Mouse (Mus musculus) thymus, adult 2 months (tissue): ENCODE results near the gene Traf3. TPM values are rescaled to one million over a fixed set of nuclear protein-coding genes. Genes with fewer than 3 reads are reported as not detected.

Source experiments
- DNase-seq: peaks from one replicate; pipeline ENCODE4 v3.0.0; 2021
- H3K27ac ChIP-seq: fragments of 200-500 bp; 2 replicates; pipeline ENCODE4 v1.5.1; 2012; ENCODE audit warnings: low read length, control low read depth; ENCODE audit not compliant: control insufficient read depth, insufficient read depth
- H3K27me3 ChIP-seq: fragments of 200-500 bp; 2 replicates; pipeline ENCODE4 v1.6.1; 2012; ENCODE audit warnings: mild to moderate bottlenecking, low read length, moderate library complexity, mixed read lengths; ENCODE audit not compliant: control insufficient read depth, insufficient read depth
- H3K36me3 ChIP-seq: fragments of 200-500 bp; 2 replicates; pipeline ENCODE4 v1.6.1; 2012; ENCODE audit warnings: mild to moderate bottlenecking, low read length, moderate library complexity; ENCODE audit not compliant: control insufficient read depth, insufficient read depth
- H3K4me1 ChIP-seq: fragments of 200-500 bp; replicated peaks from 2 replicates; pipeline ENCODE4 v1.6.1; 2012; ENCODE audit warnings: low read length; ENCODE audit not compliant: control insufficient read depth, insufficient read depth
- H3K4me3 ChIP-seq: fragments of 200-500 bp; 2 replicates; pipeline ENCODE4 v1.5.1; 2012; ENCODE audit warnings: mild to moderate bottlenecking, low read length, control low read depth, moderate library complexity; ENCODE audit not compliant: control insufficient read depth, insufficient read depth
- CTCF ChIP-seq: fragments of 200-500 bp; IDR thresholded peaks from 2 replicates; pipeline ENCODE4 v1.5.1; 2012; ENCODE audit warnings: mild to moderate bottlenecking, control low read depth, low read length, moderate library complexity, borderline replicate concordance; ENCODE audit not compliant: control insufficient read depth, poor library complexity, insufficient read depth; ENCODE audit errors: extremely low read depth
- POLR2A ChIP-seq: fragments of 200-500 bp; IDR thresholded peaks from 2 replicates; pipeline ENCODE4 v1.6.1; 2012; ENCODE audit warnings: mild to moderate bottlenecking, low read length, control low read depth, moderate library complexity; ENCODE audit not compliant: control insufficient read depth, poor library complexity, insufficient read depth; ENCODE audit errors: extremely low read depth
- WGBS: fragments of 180-500 bp; shearing (Covaris S2); methylation state at CpG from one replicate; pipeline ENCODE4 v1.1.7; 2018; 5-methylcytosine and 5-hydroxymethylcytosine counted together
- polyA plus RNA-seq: library from polyadenylated mRNA; depleted of rRNA; stranded (reverse); fragments of >200 nt; gene quantifications from 2 replicates; pipeline ENCODE4 v1.2.3, GENCODE M21; 2012

Traf3 gene
- polyA plus RNA-seq, 1 experiment, result 40.2 TPM

DNA sequence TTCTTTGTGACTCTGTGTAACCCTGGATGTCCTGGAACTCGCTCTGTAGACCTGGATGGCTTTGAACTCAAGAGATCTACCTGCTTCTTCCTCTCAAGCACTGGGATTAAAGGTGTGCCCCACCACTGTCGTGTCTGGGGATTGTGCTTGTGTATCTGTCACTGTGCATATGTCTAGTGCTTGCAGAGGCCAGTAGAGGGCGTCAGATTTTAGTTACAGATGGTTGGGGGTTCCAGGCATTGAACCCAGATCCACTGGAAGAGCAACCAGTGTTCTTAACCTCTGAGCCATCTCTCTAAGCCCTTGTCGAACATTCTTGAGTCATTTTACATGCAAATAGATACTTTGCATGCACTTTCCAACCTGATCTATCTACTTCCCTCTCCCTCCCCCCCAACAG lies 12.6 kb downstream of the Traf3 start:
- no peak for TF ChIP-seq CTCF
- no peak for TF ChIP-seq POLR2A
- Histone ChIP-seq H3K4me3 (no peak overlapping the region), H3K27ac (no peak overlapping the region), H3K36me3 (no peaks in the 10 kb centered on the region), H3K4me1 (no peaks in the 10 kb centered on the region; the same call in 1 of the 2 replicates), H3K27me3 (no peaks in the 10 kb centered on the region)
- DNase-seq, result no peak
- WGBS, result 89% methylated on average over 4 of the region's 4 CpGs

DNA sequence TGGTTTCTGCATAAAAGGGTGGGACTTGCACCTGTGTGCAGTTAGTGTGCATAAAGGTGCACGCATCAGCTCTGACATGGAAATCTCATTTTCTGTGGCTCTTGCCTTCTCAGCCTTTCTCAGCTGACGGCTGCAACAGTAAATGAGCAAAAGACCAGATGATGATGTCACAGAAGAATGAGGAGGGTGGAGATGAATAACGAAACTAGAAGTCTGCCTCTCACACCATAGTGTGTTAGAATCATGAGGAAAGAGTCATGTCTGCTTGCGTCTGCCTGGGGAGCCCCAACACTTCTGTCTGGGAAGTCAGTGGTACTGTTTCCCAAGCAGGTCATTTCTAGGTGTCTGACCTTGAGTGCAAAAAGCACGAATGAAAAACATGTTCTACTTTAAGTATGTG lies 15.7 kb downstream of the Traf3 start:
- TF ChIP-seq CTCF (no peak), POLR2A (no peak)

DNA sequence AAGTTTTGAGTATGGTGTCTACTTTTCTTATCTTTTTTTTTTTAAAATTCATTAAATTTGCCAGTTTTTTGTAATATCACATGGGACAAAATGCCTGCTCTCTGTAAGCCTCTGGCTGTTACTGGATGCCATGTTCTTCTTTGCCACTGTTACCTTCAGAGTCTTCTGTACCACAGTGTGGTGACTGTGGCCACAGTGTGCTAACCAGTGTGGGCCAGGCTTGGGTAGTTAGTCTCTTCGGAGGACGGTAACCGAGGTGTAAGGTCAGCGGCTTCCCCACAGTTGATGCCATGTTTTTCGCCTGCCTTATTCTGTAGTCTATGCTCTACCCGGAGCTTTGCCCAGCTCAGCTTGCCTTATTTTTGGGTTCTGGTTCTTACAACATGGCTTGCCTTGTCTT lies 16.2 kb downstream of the Traf3 start:
- Histone ChIP-seq H3K4me3 (no peak overlapping the region), H3K27me3 (no peaks in the 10 kb centered on the region), H3K27ac (no peak overlapping the region), H3K4me1 (no peaks in the 10 kb centered on the region; the same call in 1 of the 2 replicates), H3K36me3 (no peaks in the 10 kb centered on the region)
- no peak for TF ChIP-seq POLR2A
- TF ChIP-seq CTCF, result no peak
- WGBS, result 75% methylated on average over 6 of the region's 6 CpGs
- no peak for DNase-seq

More for the DNA sequence above, 15.7 kb downstream of the Traf3 start:
- Histone ChIP-seq H3K36me3 (no peaks in the 10 kb centered on the region), H3K27me3 (no peaks in the 10 kb centered on the region), H3K4me1 (no peaks in the 10 kb centered on the region; the same call in 1 of the 2 replicates), H3K4me3 (no peak overlapping the region), H3K27ac (no peak overlapping the region)
- WGBS, result 86% methylated on average over 5 of the region's 5 CpGs
- no peak for DNase-seq

- 89% methylated on average over 5 of the region's 5 CpGs for WGBS
- Histone ChIP-seq H3K36me3 (no peaks in the 10 kb centered on the region), H3K27ac (no peak within 1 kb of the TSS), H3K27me3 (no peaks in the 10 kb centered on the region), H3K4me1 (no peaks in the 10 kb centered on the region; the same call in 1 of the 2 replicates), H3K4me3 (no peak within 1 kb of the TSS)
- no peak for TF ChIP-seq POLR2A
- TF ChIP-seq CTCF, result no peak
- no peak for DNase-seq
Measured at GRCm38 (mm10) chr12:111184476-111184875, 18.3 kb downstream of the Traf3 start, which contains the start of gene 4930595D18Rik. 4930595D18Rik (minus strand) TSS chr12:111184491.

DNA sequence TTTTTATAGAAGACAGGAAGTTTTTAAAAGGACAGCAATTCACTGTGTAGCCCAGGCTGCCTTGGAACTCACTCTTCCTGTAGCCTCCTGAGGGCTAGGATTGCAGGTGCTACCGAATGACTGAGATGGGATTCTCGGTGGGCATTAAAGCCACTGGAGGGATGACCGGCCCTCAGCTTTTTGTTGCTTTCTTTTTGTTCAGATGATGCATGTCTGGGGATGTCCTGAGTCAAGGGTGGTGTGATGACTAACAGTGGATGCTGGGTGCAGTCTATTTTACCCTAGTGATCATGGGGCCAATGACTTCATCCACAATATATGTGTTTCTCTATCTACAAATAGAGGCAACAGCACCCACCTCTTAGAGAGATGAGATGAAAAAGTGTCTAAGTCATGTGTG lies 20.8 kb downstream of the Traf3 start:
- TF ChIP-seq POLR2A (no peak), CTCF (no peak)
- Histone ChIP-seq H3K36me3 (no peaks in the 10 kb centered on the region), H3K4me1 (no peaks in the 10 kb centered on the region; the same call in 1 of the 2 replicates)

GRCm38 (mm10) chr12:111188295-111188694 lies 22.1 kb downstream of the Traf3 start:
- Histone ChIP-seq H3K27ac (no peak overlapping the region), H3K27me3 (no peaks in the 10 kb centered on the region), H3K4me1 (no peaks in the 10 kb centered on the region; the same call in 1 of the 2 replicates), H3K4me3 (no peak overlapping the region), H3K36me3 (no peaks in the 10 kb centered on the region)
- TF ChIP-seq POLR2A (no peak), CTCF (no peak)
- no peak for DNase-seq
- 98% methylated on average over 4 of the region's 4 CpGs for WGBS

More for the DNA sequence above, 20.8 kb downstream of the Traf3 start:
- no peak overlapping the region for H3K4me3 ChIP-seq
- 95% methylated on average over 3 of the region's 3 CpGs for WGBS
- H3K27ac ChIP-seq, result no peak overlapping the region
- no peak for DNase-seq
- no peaks in the 10 kb centered on the region for H3K27me3 ChIP-seq

- Histone ChIP-seq H3K36me3 (no peaks in the 10 kb centered on the region), H3K4me3 (no peak overlapping the region), H3K27ac (no peak overlapping the region), H3K4me1 (no peaks in the 10 kb centered on the region; the same call in 1 of the 2 replicates), H3K27me3 (no peaks in the 10 kb centered on the region)
- DNase-seq, result no peak
- no peak for TF ChIP-seq POLR2A
- no peak for TF ChIP-seq CTCF
- 93% methylated on average over 5 of the region's 5 CpGs for WGBS
Measured at GRCm38 (mm10) chr12:111190355-111190754, 24.2 kb downstream of the Traf3 start.
